Mouse (Mus musculus) midbrain, embryonic 12.5 days (tissue): ENCODE measurements at regions not wholly inside any gene's neighbourhood (a gene's known extent, or its start where the extent isn't known, plus 50 kb on each side); places are given as distances from the start of the nearest gene placed in this dataset.

Source experiments
- ATAC-seq: fragments of 200-750 bp; cut with Nextera tagmentation; 2 replicates; pipeline ENCODE4 v1.8.0; 2017; ENCODE audit warnings: low read depth, moderate TSS enrichment, moderate library complexity; ENCODE audit not compliant: low FRiP score
- H3K27ac ChIP-seq: fragments of 300-500 bp; sonication (generic); replicated peaks from 2 replicates; pipeline ENCODE4 v1.5.1; 2016; ENCODE audit warnings: mild to moderate bottlenecking
- H3K27me3 ChIP-seq: fragments of 300-500 bp; sonication (generic); 2 replicates; pipeline ENCODE4 v1.6.1; 2016; ENCODE audit warnings: mild to moderate bottlenecking
- H3K36me3 ChIP-seq: fragments of 300-500 bp; sonication (generic); 2 replicates; pipeline ENCODE4 v1.6.1; 2016
- H3K4me1 ChIP-seq: fragments of 300-500 bp; sonication (generic); 2 replicates; pipeline ENCODE4 v1.6.1; 2016
- H3K4me2 ChIP-seq: fragments of 300-500 bp; sonication (generic); replicated peaks from 2 replicates; pipeline ENCODE4 v1.6.1; 2016; ENCODE audit warnings: mild to moderate bottlenecking, moderate library complexity
- H3K4me3 ChIP-seq: fragments of 300-500 bp; sonication (generic); 2 replicates; pipeline ENCODE4 v1.5.1; 2016; ENCODE audit warnings: mild to moderate bottlenecking
- H3K9ac ChIP-seq: fragments of 300-500 bp; sonication (generic); replicated peaks from 2 replicates; pipeline ENCODE4 v1.6.1; 2016; ENCODE audit warnings: mild to moderate bottlenecking, moderate library complexity
- H3K9me3 ChIP-seq: fragments of 300-500 bp; sonication (generic); 2 replicates; pipeline ENCODE4 v1.6.1; 2016; ENCODE audit warnings: mild to moderate bottlenecking
- WGBS: fragments of 180-500 bp; shearing (Covaris S2); methylation state at CpG from one replicate; pipeline ENCODE4 v1.1.7; 2016; 5-methylcytosine and 5-hydroxymethylcytosine counted together

- Histone ChIP-seq H3K27ac (no peak overlapping the region), H3K4me3 (no peak overlapping the region), H3K9ac (no peak overlapping the region), H3K27me3 (no peaks in the 10 kb centered on the region), H3K9me3 (no peaks in the 10 kb centered on the region), H3K4me1 (0 out of 2 replicates have a peak, but pooled peaks cover 3% of the 10 kb centered on the region), H3K36me3 (no peaks in the 10 kb centered on the region), H3K4me2 (no peak overlapping the region)
- 77% methylated on average over 7 of the region's 7 CpGs for WGBS
- ATAC-seq: no peak
These were observed 142.4 kb upstream of the Gm17728 start for GRCm38 (mm10) chr17:9279481-9279880.

- Histone ChIP-seq H3K9me3 (no peaks in the 10 kb centered on the region), H3K27me3 (no peaks in the 10 kb centered on the region), H3K4me2 (no peak overlapping the region), H3K4me1 (0 out of 2 replicates have a peak, but pooled peaks cover 3% of the 10 kb centered on the region), H3K9ac (no peak overlapping the region), H3K4me3 (no peak overlapping the region), H3K27ac (no peak overlapping the region), H3K36me3 (no peaks in the 10 kb centered on the region)
- 79% methylated on average over 5 of the region's 5 CpGs for WGBS
- no peak for ATAC-seq
These were observed 140.0 kb upstream of the Gm17728 start for GRCm38 (mm10) chr17:9281891-9282290.

- 94% methylated on average over 7 of the region's 7 CpGs for WGBS
- H3K9me3 ChIP-seq: no peaks in the 10 kb centered on the region
- H3K4me1 ChIP-seq: 0 out of 2 replicates have a peak, but pooled peaks cover 3% of the 10 kb centered on the region
These were observed 139.3 kb upstream of the Gm17728 start for GRCm38 (mm10) chr17:9282333-9283176.

GRCm38 (mm10) chr17:9286431-9286830 lies 135.4 kb upstream of the Gm17728 start:
- no peaks in the 10 kb centered on the region for H3K36me3 ChIP-seq
- H3K4me1 ChIP-seq: 0 out of 2 replicates have a peak, but pooled peaks cover 2% of the 10 kb centered on the region
- 58% methylated on average over 5 of the region's 5 CpGs for WGBS
- ATAC-seq: no peak
- H3K4me3 ChIP-seq: no peak overlapping the region
- H3K9me3 ChIP-seq: no peaks in the 10 kb centered on the region
- H3K27ac ChIP-seq: no peak overlapping the region
- H3K4me2 ChIP-seq: no peak overlapping the region
- no peaks in the 10 kb centered on the region for H3K27me3 ChIP-seq
- H3K9ac ChIP-seq: no peak overlapping the region

More at GRCm38 (mm10) chr17:9282333-9283176, 139.3 kb upstream of the Gm17728 start:
- no peak overlapping the region for H3K9ac ChIP-seq
- no peak overlapping the region for H3K4me3 ChIP-seq
- no peak overlapping the region for H3K4me2 ChIP-seq
- H3K27ac ChIP-seq: no peak overlapping the region
- ATAC-seq: no peak
- H3K36me3 ChIP-seq: no peaks in the 10 kb centered on the region
- no peaks in the 10 kb centered on the region for H3K27me3 ChIP-seq

GRCm38 (mm10) chr17:9286834-9287233 lies 135.0 kb upstream of the Gm17728 start:
- Histone ChIP-seq H3K27me3 (no peaks in the 10 kb centered on the region), H3K4me2 (no peak overlapping the region), H3K27ac (no peak overlapping the region), H3K9ac (no peak overlapping the region), H3K4me1 (0 out of 2 replicates have a peak, but pooled peaks cover 2% of the 10 kb centered on the region), H3K36me3 (no peaks in the 10 kb centered on the region), H3K9me3 (no peaks in the 10 kb centered on the region), H3K4me3 (no peak overlapping the region)
- WGBS: 65% methylated on average over 6 of the region's 6 CpGs
- no peak for ATAC-seq

GRCm38 (mm10) chr17:9287682-9288081 lies 134.2 kb upstream of the Gm17728 start:
- Histone ChIP-seq H3K27ac (no peak overlapping the region), H3K4me1 (0 out of 2 replicates have a peak, but pooled peaks cover 2% of the 10 kb centered on the region), H3K9ac (no peak overlapping the region), H3K4me2 (no peak overlapping the region), H3K36me3 (no peaks in the 10 kb centered on the region), H3K9me3 (no peaks in the 10 kb centered on the region), H3K27me3 (no peaks in the 10 kb centered on the region), H3K4me3 (no peak overlapping the region)
- no peak for ATAC-seq
- 73% methylated on average over 9 of the region's 9 CpGs for WGBS

- WGBS: 26% methylated on average over 4 of the region's 4 CpGs
- Histone ChIP-seq H3K4me3 (no peak overlapping the region), H3K9ac (no peak overlapping the region), H3K27ac (no peak overlapping the region), H3K36me3 (no peaks in the 10 kb centered on the region), H3K27me3 (no peaks in the 10 kb centered on the region), H3K4me2 (no peak overlapping the region), H3K4me1 (0 out of 2 replicates have a peak, but pooled peaks cover 2% of the 10 kb centered on the region), H3K9me3 (no peaks in the 10 kb centered on the region)
- ATAC-seq: no peak
These were observed 130.3 kb upstream of the Gm17728 start for GRCm38 (mm10) chr17:9291601-9292000.

GRCm38 (mm10) chr17:9292296-9292695 lies 129.6 kb upstream of the Gm17728 start:
- Histone ChIP-seq H3K9ac (no peak overlapping the region), H3K4me2 (no peak overlapping the region), H3K4me3 (no peak overlapping the region), H3K27me3 (no peaks in the 10 kb centered on the region), H3K9me3 (no peaks in the 10 kb centered on the region), H3K27ac (no peak overlapping the region), H3K4me1 (0 out of 2 replicates have a peak, but pooled peaks cover 2% of the 10 kb centered on the region), H3K36me3 (no peaks in the 10 kb centered on the region)
- whole genome bisulfite sequencing: 83% methylated on average over 7 of the region's 7 CpGs
- ATAC-seq: no peak

GRCm38 (mm10) chr17:9296371-9296770 lies 125.5 kb upstream of the Gm17728 start:
- Histone ChIP-seq H3K27ac (no peak overlapping the region), H3K4me3 (no peak overlapping the region), H3K4me1 (no peaks in the 10 kb centered on the region), H3K36me3 (no peaks in the 10 kb centered on the region), H3K27me3 (no peaks in the 10 kb centered on the region), H3K9me3 (no peaks in the 10 kb centered on the region), H3K9ac (no peak overlapping the region), H3K4me2 (no peak overlapping the region)
- 83% methylated on average over 1 of the region's 1 CpGs for WGBS
- ATAC-seq: no peak

- WGBS: 96% methylated on average over 1 of the region's 1 CpGs
- no peak for ATAC-seq
These were observed 123.6 kb upstream of the Gm17728 start for GRCm38 (mm10) chr17:9298231-9298630.

GRCm38 (mm10) chr17:9301101-9301501 lies 120.8 kb upstream of the Gm17728 start:
- ATAC-seq: no peak

More at GRCm38 (mm10) chr17:9298231-9298630, 123.6 kb upstream of the Gm17728 start:
- Histone ChIP-seq H3K4me1 (no peaks in the 10 kb centered on the region), H3K36me3 (no peaks in the 10 kb centered on the region), H3K27me3 (no peaks in the 10 kb centered on the region), H3K27ac (no peak overlapping the region), H3K9me3 (no peaks in the 10 kb centered on the region), H3K4me2 (no peak overlapping the region), H3K9ac (no peak overlapping the region), H3K4me3 (no peak overlapping the region)

GRCm38 (mm10) chr17:9308507-9308906 lies 113.4 kb upstream of the Gm17728 start:
- WGBS: 41% methylated on average over 2 of the region's 2 CpGs
- no peaks in the 10 kb centered on the region for H3K36me3 ChIP-seq
- H3K9ac ChIP-seq: no peak overlapping the region
- peaks cover 4% of the 10 kb centered on the region; the same call in 1 of the 2 replicates for H3K4me1 ChIP-seq
- H3K4me2 ChIP-seq: no peak overlapping the region
- H3K9me3 ChIP-seq: no peaks in the 10 kb centered on the region
- H3K27ac ChIP-seq: no peak overlapping the region
- no peaks in the 10 kb centered on the region for H3K27me3 ChIP-seq
- H3K4me3 ChIP-seq: no peak overlapping the region
- no peak for ATAC-seq

More at GRCm38 (mm10) chr17:9301101-9301501, 120.8 kb upstream of the Gm17728 start:
- H3K9me3 ChIP-seq: no peaks in the 10 kb centered on the region
- no peaks in the 10 kb centered on the region for H3K4me1 ChIP-seq
- H3K4me3 ChIP-seq: no peak overlapping the region
- 56% methylated on average over 4 of the region's 4 CpGs for WGBS
- no peak overlapping the region for H3K27ac ChIP-seq
- H3K4me2 ChIP-seq: no peak overlapping the region
- no peaks in the 10 kb centered on the region for H3K27me3 ChIP-seq
- H3K36me3 ChIP-seq: no peaks in the 10 kb centered on the region
- H3K9ac ChIP-seq: no peak overlapping the region
